16 mouse cellular contexts compared by ENCODE assay signal in the genomic region with DNA sequence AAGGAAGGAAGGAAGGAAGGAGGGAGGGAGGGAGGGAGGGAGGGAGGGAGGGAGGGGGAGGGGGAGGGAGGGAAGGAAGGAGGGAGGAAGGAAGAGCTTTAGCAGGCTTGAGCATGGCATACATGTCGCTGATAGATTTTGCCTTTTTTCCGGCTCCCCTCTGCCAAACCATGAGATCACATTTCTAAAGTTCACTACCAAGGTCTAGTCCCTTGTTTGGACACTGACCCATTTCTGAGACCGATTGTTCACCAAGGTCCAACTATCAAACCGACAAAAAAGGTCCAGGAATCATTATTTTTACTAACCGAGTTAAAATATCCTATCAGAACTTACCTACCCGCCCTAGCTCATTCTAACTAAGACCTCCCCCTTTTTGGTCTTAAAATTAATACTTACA.
"Had no signal": no experiment of that assay in that cellular context is flagged by ENCODE, and none has a peak within 500 bp of the region (broad histone marks: within the 10 kb centered on the region; RNA-seq: fewer than 3 reads in every experiment).

No protein-coding gene starts in this region.

- DNase-seq: gastrocnemius, postnatal 14 days; gastrocnemius, postnatal 36 days; heart, adult 11 months; heart, adult 2 months; heart, postnatal 14 days; heart, postnatal 36 days; kidney, adult 11 months; kidney, adult 2 months; kidney, adult 9 months; kidney, postnatal 14 days; kidney, postnatal 36 days; layer of hippocampus, adult 9-11 months; layer of hippocampus, postnatal 36 days; liver; liver, embryonic 13.5 days; liver, postnatal 0 days had no signal
